Mouse (Mus musculus) midbrain, embryonic 16.5 days (tissue): Measurements from ENCODE around the gene Klra4. TPM values are rescaled to one million over a fixed set of nuclear protein-coding genes. Genes with fewer than 3 reads are reported as not detected.
"Not testable (repeated sequence)": the region's sequence is repeated elsewhere in the genome, so short reads cannot be mapped to it uniquely, and the experiment has no call there.

Experiments used
- ATAC-seq: fragments of 200-750 bp; cut with Nextera tagmentation; 2 replicates; pipeline ENCODE4 v1.8.0; 2017; ENCODE audit warnings: moderate TSS enrichment
- H3K27ac ChIP-seq: fragments of 300-500 bp; sonication (generic); 2 replicates; pipeline ENCODE4 v1.5.1; 2014; ENCODE audit warnings: mild to moderate bottlenecking, low read length, mixed read lengths
- H3K27me3 ChIP-seq: fragments of 300-500 bp; sonication (generic); 2 replicates; pipeline ENCODE4 v1.6.1; 2014; ENCODE audit warnings: low read depth, low read length, mixed read lengths; ENCODE audit not compliant: control insufficient read depth, insufficient read depth
- H3K36me3 ChIP-seq: fragments of 300-500 bp; sonication (generic); 2 replicates; pipeline ENCODE4 v1.6.1; 2014; ENCODE audit warnings: mild to moderate bottlenecking, low read length, moderate library complexity, mixed read lengths; ENCODE audit not compliant: control insufficient read depth, insufficient read depth
- H3K4me1 ChIP-seq: fragments of 300-500 bp; sonication (generic); 2 replicates; pipeline ENCODE4 v1.6.1; 2014; ENCODE audit warnings: mild to moderate bottlenecking, low read length, mixed read lengths; ENCODE audit not compliant: control insufficient read depth, insufficient read depth
- H3K4me2 ChIP-seq: fragments of 300-500 bp; sonication (generic); 2 replicates; pipeline ENCODE4 v1.6.1; 2014; ENCODE audit warnings: mild to moderate bottlenecking, low read length, mixed read lengths
- H3K4me3 ChIP-seq: fragments of 300-500 bp; sonication (generic); 2 replicates; pipeline ENCODE4 v1.5.1; 2014; ENCODE audit warnings: low read depth, mild to moderate bottlenecking, low read length, moderate library complexity, mixed read lengths
- H3K9ac ChIP-seq: fragments of 300-500 bp; sonication (generic); 2 replicates; pipeline ENCODE4 v1.6.1; 2014; ENCODE audit warnings: low read depth, low read length, mixed read lengths
- H3K9me3 ChIP-seq: fragments of 300-500 bp; sonication (generic); replicated peaks from 2 replicates; pipeline ENCODE4 v1.6.1; 2014; ENCODE audit warnings: mild to moderate bottlenecking, low read length, mixed read lengths; ENCODE audit not compliant: control insufficient read depth, poor library complexity, severe bottlenecking
- WGBS: fragments of 180-500 bp; shearing (Covaris S2); extraction: QIAGEN DNeasy Blood & Tissue Kit; methylation state at CpG from one replicate; pipeline ENCODE4 v1.1.7; 2014; 5-methylcytosine and 5-hydroxymethylcytosine counted together
- polyA plus RNA-seq: library from polyadenylated mRNA; unstranded; fragments of >200 nt; fragmentation: Nextera tagmentation; extraction: Ambion mirVana; gene quantifications from 2 replicates; pipeline ENCODE4 v1.2.1, GENCODE M21; 2015

Gene Klra4
- polyA plus RNA-seq = not detected in 2 replicates

DNA sequence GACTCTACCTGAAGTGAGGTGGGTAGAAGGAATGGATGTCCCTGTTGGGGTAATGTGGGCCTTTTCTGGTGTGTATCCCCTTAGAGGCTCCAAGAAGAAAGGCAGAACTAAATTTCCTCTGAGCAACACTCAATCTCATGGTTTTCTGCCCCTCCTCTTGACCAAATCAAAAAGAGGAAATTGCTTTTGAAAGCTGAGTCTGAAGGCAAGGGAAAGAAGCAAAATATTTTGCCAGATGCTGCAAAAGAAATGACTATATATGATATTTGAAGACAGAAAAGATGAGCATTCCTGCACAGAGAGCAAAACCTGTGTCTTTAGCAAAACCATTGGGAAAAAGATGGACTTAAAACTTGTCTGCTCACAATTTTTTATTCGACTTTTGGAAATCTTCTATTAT lies at the start of gene Klra4:
Gene Klra4 (minus strand): TSS at position 101 of the 400 bp plus-strand sequence.
- not testable (repeated sequence) for ATAC-seq, H3K27me3 ChIP-seq, H3K4me1 ChIP-seq, H3K36me3 ChIP-seq, H3K27ac ChIP-seq, H3K9ac ChIP-seq, H3K4me3 ChIP-seq, H3K4me2 ChIP-seq
- H3K9me3 ChIP-seq = peaks cover 11% of the 10 kb centered on the region; the same call in 1 of the 2 replicates
- WGBS = 71% methylated on average over 1 of the region's 1 CpGs

DNA sequence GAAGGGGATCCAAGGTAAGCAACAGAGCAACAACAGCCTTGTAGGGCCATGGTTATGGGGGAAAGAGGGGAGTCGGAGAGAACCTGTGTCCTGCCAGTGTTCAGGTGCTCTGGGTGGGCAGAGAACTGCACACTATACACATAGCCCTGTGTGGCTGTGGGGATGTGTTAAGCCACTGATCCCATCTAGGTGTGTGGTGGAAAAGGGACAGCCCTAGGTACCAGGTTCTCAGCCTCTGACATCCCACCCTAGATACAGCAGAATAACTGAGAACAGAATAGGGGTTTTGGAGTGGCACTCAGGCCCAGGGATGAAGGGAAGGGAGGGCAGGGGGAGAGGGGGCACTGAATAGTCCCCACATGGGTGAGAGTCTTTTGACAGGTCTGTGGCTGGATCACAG lies 43.4 kb upstream of the Klra4 start:
- no peaks in the 10 kb centered on the region for H3K9me3 ChIP-seq
- WGBS = 81% methylated on average over 1 of the region's 1 CpGs
- H3K27me3 ChIP-seq = no peaks in the 10 kb centered on the region
- H3K4me3 ChIP-seq = no peak overlapping the region
- H3K4me2 ChIP-seq = no peak overlapping the region
- H3K9ac ChIP-seq = no peak overlapping the region
- H3K36me3 ChIP-seq = no peaks in the 10 kb centered on the region
- no peak overlapping the region for H3K27ac ChIP-seq
- no peaks in the 10 kb centered on the region for H3K4me1 ChIP-seq
- no peak for ATAC-seq

DNA sequence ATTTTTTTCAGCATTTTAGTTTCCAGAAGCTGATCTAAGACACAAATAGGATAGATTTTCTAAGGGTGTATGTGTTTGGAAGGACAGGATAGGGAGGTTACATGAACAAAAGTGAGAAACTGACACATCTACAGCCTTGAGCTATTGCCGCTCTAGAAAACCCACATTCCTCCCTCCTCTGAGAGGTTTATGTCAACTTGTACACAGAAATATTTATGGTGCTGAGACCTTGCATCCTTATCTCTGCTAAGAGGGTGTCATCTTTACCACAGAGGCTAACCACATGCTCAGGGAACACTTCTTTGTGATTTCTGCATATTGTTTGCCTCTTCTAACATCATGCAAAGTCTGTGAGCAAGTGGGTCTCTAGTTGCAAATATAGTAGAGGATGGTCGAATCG lies 35.7 kb upstream of the Klra4 start:
- not testable (repeated sequence) for H3K4me1 ChIP-seq, H3K36me3 ChIP-seq, H3K4me3 ChIP-seq, H3K27ac ChIP-seq, ATAC-seq, H3K9ac ChIP-seq, H3K27me3 ChIP-seq, H3K4me2 ChIP-seq, H3K9me3 ChIP-seq
- 86% methylated on average over 3 of the region's 3 CpGs for WGBS

DNA sequence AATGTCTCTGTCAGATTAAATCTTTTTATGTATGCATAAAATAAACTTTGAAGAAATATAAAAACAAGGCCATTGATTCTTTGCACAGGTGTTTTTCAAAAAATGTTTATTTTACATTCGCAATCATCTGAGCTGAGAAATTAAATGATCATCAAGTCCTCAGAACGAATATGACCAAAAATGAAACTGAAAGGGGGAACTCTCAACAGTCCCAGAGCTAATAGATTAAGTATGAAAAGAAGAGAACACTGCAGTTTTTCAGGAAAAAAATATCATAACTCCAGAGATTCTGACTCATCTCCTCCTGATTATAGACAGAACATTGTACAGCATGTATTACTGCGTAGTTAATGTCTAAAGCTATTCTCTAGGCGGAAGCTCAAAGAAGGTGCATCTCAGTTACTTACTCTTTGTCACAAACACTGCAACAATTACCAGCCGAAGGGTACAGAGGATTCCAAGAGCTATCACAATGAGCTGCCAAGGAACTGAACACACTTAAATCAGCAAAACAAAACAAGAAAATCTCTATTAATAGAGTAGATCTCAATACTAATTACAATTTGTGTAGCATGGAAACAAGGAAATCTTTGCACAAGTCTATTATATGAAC lies 25.4 kb upstream of the Klra4 start:
- ATAC-seq = no peak
- Histone ChIP-seq H3K9me3 (0 out of 2 replicates have a peak, but pooled peaks cover 5% of the 10 kb centered on the region), H3K4me2 (no peak overlapping the region), H3K4me1 (no peaks in the 10 kb centered on the region), H3K36me3 (no peaks in the 10 kb centered on the region), H3K4me3 (no peak overlapping the region), H3K27ac (no peak overlapping the region), H3K9ac (no peak overlapping the region), H3K27me3 (no peaks in the 10 kb centered on the region)
- WGBS = 78% methylated on average over 5 of the region's 5 CpGs

DNA sequence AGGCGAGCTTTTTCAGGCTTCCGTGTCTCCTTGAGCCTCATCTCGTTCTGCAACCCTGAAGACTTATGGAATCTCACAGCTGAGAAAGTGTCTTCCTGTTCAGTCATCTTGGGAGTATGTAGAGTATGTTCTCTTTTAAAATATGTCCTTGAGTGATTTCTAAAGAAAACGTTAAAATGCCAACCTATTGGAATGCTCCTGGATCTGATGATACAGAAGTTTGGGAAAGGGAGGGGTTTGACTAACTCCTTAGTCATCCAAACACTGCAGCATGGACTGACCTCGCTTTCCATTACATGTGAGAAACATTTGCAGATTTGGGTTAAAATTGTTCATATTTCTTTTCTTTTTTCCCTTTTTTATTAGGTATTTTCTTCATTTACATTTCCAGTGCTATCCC lies 1.9 kb downstream of the Klra4 start:
- WGBS = 79% methylated on average over 5 of the region's 5 CpGs
- Histone ChIP-seq H3K9ac (no peak overlapping the region), H3K4me2 (no peak overlapping the region), H3K4me1 (no peaks in the 10 kb centered on the region), H3K9me3 (peaks cover 4% of the 10 kb centered on the region; the same call in 1 of the 2 replicates), H3K36me3 (no peaks in the 10 kb centered on the region), H3K27ac (no peak overlapping the region), H3K4me3 (no peak overlapping the region), H3K27me3 (no peaks in the 10 kb centered on the region)
- no peak for ATAC-seq

DNA sequence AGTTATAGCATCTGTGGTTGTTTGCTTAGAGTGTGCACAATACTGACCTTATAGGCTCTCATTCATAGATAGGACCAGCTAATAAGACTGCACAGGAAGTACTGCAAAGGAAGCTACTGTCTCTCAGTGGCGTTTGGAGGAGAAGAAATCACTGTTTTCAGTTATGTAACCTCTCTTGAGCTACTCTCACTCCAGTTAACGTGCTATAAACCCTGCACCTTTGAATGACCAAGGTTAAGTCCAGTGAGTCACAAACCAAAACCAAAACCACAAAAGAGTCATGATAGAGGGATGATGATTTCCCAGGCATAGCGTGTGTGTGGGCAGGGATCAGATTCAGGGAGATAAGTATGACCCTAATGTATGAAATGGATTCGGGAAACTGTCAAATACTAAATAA lies 31.9 kb downstream of the Klra4 start:
- not testable (repeated sequence) for H3K9me3 ChIP-seq, H3K36me3 ChIP-seq, H3K27ac ChIP-seq, H3K9ac ChIP-seq, H3K27me3 ChIP-seq, H3K4me1 ChIP-seq, H3K4me3 ChIP-seq, ATAC-seq, H3K4me2 ChIP-seq
- 53% methylated on average over 4 of the region's 4 CpGs for WGBS

DNA sequence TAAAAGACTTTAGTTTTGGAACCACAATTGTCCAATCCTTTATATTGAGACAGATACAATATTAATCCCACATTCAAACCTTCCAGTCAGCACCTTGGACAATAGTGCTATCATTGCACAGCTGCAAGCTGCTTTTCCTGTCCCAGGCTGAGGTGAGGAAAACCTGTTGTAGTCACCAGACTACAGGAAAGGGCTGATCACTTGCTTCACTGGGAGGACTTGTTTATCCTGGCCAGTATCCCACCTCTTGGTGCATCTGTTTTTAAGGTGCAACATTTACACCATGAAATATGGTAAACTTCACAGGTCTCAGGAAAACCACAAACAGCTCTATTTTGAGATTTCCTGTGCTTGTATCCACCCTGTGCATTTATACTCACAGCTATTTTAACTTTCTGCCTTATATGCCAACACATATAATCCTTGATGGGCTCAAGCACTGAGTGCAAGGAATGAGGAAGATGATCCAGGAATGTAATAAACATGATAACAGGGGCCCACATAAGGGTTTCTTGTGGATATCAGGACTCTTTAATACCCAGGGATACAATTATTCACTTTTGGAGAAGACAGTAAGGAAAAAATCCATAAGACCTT lies 35.5 kb downstream of the Klra4 start:
- not testable (repeated sequence) for H3K27ac ChIP-seq, ATAC-seq, H3K4me1 ChIP-seq, H3K9ac ChIP-seq, H3K36me3 ChIP-seq, H3K27me3 ChIP-seq, H3K9me3 ChIP-seq, H3K4me2 ChIP-seq, H3K4me3 ChIP-seq

DNA sequence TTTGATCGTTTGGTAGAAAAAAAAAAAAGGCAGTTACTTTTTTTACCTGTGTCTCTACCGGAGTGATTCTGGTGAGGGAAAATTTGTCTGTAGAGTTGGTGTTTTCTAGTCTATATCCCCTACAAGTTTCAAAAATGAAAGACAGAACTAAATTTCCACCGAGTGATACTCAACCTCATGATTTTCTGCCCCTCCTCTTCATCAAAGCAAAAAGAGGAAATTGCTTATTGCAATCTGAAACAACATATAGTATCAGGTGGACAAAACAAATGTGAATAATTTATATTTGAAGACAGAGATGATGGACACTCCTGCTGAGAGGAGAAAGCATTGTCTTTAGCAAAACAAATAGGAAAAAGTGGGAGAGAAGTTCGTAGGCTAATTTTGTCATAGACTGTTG lies 40.2 kb downstream of the Klra4 start, which contains the start of gene Klra6:
Gene Klra6 (minus strand): TSS at position 101 of the 400 bp plus-strand sequence.
- no peak within 1 kb of the TSS for H3K27ac ChIP-seq
- no peak for ATAC-seq
- 79% methylated on average over 4 of the region's 4 CpGs for WGBS

More for the DNA sequence above, 40.2 kb downstream of the Klra4 start, which contains the start of gene Klra6:
- Histone ChIP-seq H3K4me2 (no peak within 1 kb of the TSS), H3K27me3 (no peaks in the 10 kb centered on the region), H3K4me3 (no peak within 1 kb of the TSS), H3K9ac (no peak within 1 kb of the TSS), H3K36me3 (no peaks in the 10 kb centered on the region), H3K9me3 (no peaks in the 10 kb centered on the region), H3K4me1 (no peaks in the 10 kb centered on the region)
